Mouse (Mus musculus) CD4-positive helper T cell, adult 2 months (primary cell): Measurements from ENCODE around the gene Uap1l1.

Source experiments
- DNase-seq: peaks from one replicate; pipeline ENCODE4 v3.0.0-alpha.2; 2012; ENCODE audit warnings: low read depth, missing footprints, low spot score

The Uap1l1 gene

GRCm38 (mm10) chr2:25371764-25372643, 6.5 kb upstream of the Uap1l1 start, which contains the start of gene Sapcd2:
Gene Sapcd2 (plus strand): TSS chr2:25372321.
- DNase-seq = peak; percentile 92

- DNase-seq = no peak
These were observed 4.5 kb upstream of the Uap1l1 start for GRCm38 (mm10) chr2:25369996-25370395.

GRCm38 (mm10) chr2:25364761-25365090, 756 bp downstream of the Uap1l1 start:
- DNase-seq = no peak

GRCm38 (mm10) chr2:25364313-25364712, 1.2 kb downstream of the Uap1l1 start:
- no peak for DNase-seq

- DNase-seq = no peak
These were observed 1.9 kb downstream of the Uap1l1 start for GRCm38 (mm10) chr2:25363478-25364178.

- DNase-seq = no peak
These were observed 5.6 kb downstream of the Uap1l1 start for GRCm38 (mm10) chr2:25359848-25360247.

GRCm38 (mm10) chr2:25356208-25357079, 9.0 kb downstream of the Uap1l1 start, which contains the start of gene Dpp7:
Gene Dpp7 (minus strand): TSS chr2:25356359.
- DNase-seq = peak; percentile 82

GRCm38 (mm10) chr2:25355419-25356066, 9.9 kb downstream of the Uap1l1 start:
- DNase-seq = no peak

GRCm38 (mm10) chr2:25354211-25354610, 11.3 kb downstream of the Uap1l1 start:
- DNase-seq = no peak

GRCm38 (mm10) chr2:25350701-25351100, 14.8 kb downstream of the Uap1l1 start:
- no peak for DNase-seq

- DNase-seq = no peak
These were observed 16.0 kb downstream of the Uap1l1 start for GRCm38 (mm10) chr2:25349499-25349898.

GRCm38 (mm10) chr2:25348162-25348561, 17.3 kb downstream of the Uap1l1 start:
- no peak for DNase-seq

GRCm38 (mm10) chr2:25338303-25338702, 27.2 kb downstream of the Uap1l1 start:
- no peak for DNase-seq

GRCm38 (mm10) chr2:25333569-25333968, 31.9 kb downstream of the Uap1l1 start:
- no peak for DNase-seq

GRCm38 (mm10) chr2:25332286-25333160, 33.0 kb downstream of the Uap1l1 start, which contains the start of gene Man1b1:
Gene Man1b1 (plus strand): TSS chr2:25332338.
- DNase-seq = peak; percentile 99

- no peak for DNase-seq
These were observed 34.0 kb downstream of the Uap1l1 start for GRCm38 (mm10) chr2:25331470-25331869.

- peak; percentile 25 for DNase-seq
These were observed 37.0 kb downstream of the Uap1l1 start for GRCm38 (mm10) chr2:25328440-25328839.

- DNase-seq = no peak
These were observed 39.4 kb downstream of the Uap1l1 start for GRCm38 (mm10) chr2:25326036-25326435.

GRCm38 (mm10) chr2:25320084-25320483, 45.4 kb downstream of the Uap1l1 start:
- DNase-seq = no peak
